Mouse (Mus musculus) forebrain, embryonic 12.5 days (tissue): ENCODE results near the gene Vmn2r41. TPM values are rescaled to one million over a fixed set of nuclear protein-coding genes. Genes with fewer than 3 reads are reported as not detected.
"Not testable (repeated sequence)": the region's sequence is repeated elsewhere in the genome, so short reads cannot be mapped to it uniquely, and the experiment has no call there.

Source experiments
- ATAC-seq: fragments of 200-750 bp; cut with Nextera tagmentation; 2 replicates; pipeline ENCODE4 v1.8.0; 2017; ENCODE audit warnings: moderate TSS enrichment; ENCODE audit not compliant: low FRiP score
- H3K27ac ChIP-seq: fragments of 300-500 bp; sonication (generic); 2 replicates; pipeline ENCODE4 v1.5.1; 2016; ENCODE audit warnings: mild to moderate bottlenecking
- H3K27me3 ChIP-seq: fragments of 300-500 bp; sonication (generic); 2 replicates; pipeline ENCODE4 v1.6.1; 2016; ENCODE audit warnings: mild to moderate bottlenecking
- H3K36me3 ChIP-seq: fragments of 300-500 bp; sonication (generic); replicated peaks from 2 replicates; pipeline ENCODE4 v1.6.1; 2016; ENCODE audit warnings: mild to moderate bottlenecking
- H3K4me1 ChIP-seq: fragments of 300-500 bp; sonication (generic); 2 replicates; pipeline ENCODE4 v1.6.1; 2016
- H3K4me2 ChIP-seq: fragments of 300-500 bp; sonication (generic); 2 replicates; pipeline ENCODE4 v1.6.1; 2016; ENCODE audit warnings: mild to moderate bottlenecking, moderate library complexity
- H3K4me3 ChIP-seq: fragments of 300-500 bp; sonication (generic); replicated peaks from 2 replicates; pipeline ENCODE4 v1.5.1; 2016; ENCODE audit warnings: mild to moderate bottlenecking
- H3K9ac ChIP-seq: fragments of 300-500 bp; sonication (generic); 2 replicates; pipeline ENCODE4 v1.6.1; 2016; ENCODE audit warnings: mild to moderate bottlenecking
- H3K9me3 ChIP-seq: fragments of 300-500 bp; sonication (generic); 2 replicates; pipeline ENCODE4 v1.6.1; 2016
- WGBS: fragments of 180-500 bp; shearing (Covaris S2); methylation state at CpG from one replicate; pipeline ENCODE4 v1.1.7; 2016; 5-methylcytosine and 5-hydroxymethylcytosine counted together
- polyA plus RNA-seq: library from polyadenylated mRNA; unstranded; fragments of >200 nt; fragmentation: Nextera tagmentation; extraction: Ambion mirVana; gene quantifications from 2 replicates; pipeline ENCODE4 v1.2.1, GENCODE M21; 2016

Gene Vmn2r41
- not detected in 2 replicates for polyA plus RNA-seq

DNA sequence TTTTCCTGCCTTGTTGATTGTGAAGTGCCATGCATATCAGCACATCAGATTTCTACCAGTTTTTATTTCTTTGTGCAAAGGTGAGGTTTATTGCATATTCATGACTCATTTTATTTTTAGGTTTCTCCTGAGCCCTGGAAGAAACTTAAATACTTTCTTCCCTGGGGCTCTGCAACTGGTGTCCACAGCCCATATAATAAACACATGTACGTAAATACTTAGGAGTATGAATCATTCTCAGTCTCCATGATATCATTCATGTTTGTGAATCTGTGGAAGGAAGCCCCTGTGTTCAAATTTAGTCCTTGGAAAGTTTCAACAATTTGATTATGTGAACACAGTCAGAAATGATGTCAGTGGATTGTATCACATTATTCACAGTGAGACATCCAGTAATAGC lies at the start of gene Vmn2r41:
Vmn2r41 (minus strand) TSS at position 101 of the 400 bp plus-strand sequence.
- not testable (repeated sequence) for H3K4me1 ChIP-seq, H3K4me3 ChIP-seq, H3K9me3 ChIP-seq, H3K27ac ChIP-seq, H3K27me3 ChIP-seq, H3K36me3 ChIP-seq, ATAC-seq, H3K4me2 ChIP-seq, H3K9ac ChIP-seq
- no CpG with 5 or more reads among the region's 1 CpGs for WGBS

DNA sequence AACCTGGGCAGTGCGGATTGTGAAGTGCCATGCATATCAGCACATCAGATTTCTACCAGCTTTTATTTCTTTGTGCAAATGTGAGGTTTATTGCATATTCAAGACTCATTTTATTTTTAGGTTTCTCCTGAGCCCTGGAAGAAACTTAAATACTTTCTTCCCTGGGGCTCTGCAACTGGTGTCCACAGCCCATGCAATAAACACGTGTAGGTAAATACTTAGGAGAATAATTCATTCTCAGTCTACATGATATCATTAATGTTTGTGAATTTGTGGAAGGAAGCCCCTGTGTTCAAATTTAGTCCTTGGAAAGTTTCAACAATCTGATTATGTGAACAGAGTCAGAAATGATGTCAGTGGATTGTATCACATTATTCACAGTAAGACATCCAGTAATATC lies 38.8 kb upstream of the Vmn2r41 start, which contains the start of gene Vmn2r42:
Vmn2r42 (minus strand) TSS at position 101 of the 400 bp plus-strand sequence.
- H3K9me3 ChIP-seq, H3K9ac ChIP-seq, H3K36me3 ChIP-seq, H3K4me3 ChIP-seq, ATAC-seq, H3K4me1 ChIP-seq, H3K27ac ChIP-seq, H3K27me3 ChIP-seq, H3K4me2 ChIP-seq: not testable (repeated sequence)
- whole genome bisulfite sequencing, result no CpG with 5 or more reads among the region's 2 CpGs

DNA sequence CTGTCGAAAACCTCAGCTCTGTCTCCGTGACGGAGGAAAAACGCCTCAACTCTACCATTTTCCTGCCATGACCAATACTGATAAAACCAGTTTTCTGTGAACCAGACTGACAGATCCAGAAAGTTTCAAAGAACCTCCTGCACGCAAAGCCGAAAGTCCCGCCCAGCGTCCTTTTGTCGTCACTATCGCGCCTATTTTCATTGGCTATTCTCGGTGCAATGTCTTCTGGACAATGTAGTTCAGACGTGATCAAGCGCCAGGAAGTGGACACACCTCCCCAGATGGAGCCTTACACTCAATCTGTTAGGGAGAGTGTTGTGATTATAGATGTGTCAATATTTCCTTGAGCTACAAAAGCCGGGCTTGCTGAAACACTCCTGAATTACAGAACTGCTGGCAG lies 68.6 kb downstream of the Vmn2r41 start:
- 39% methylated on average over 11 of the region's 15 CpGs for WGBS
- not testable (repeated sequence) for H3K9me3 ChIP-seq, H3K36me3 ChIP-seq, H3K27ac ChIP-seq, ATAC-seq, H3K4me3 ChIP-seq, H3K4me2 ChIP-seq, H3K4me1 ChIP-seq, H3K27me3 ChIP-seq, H3K9ac ChIP-seq

Other genes starting within 250 kb of the Vmn2r41 start
- not detected in 2 replicates for gene Vmn2r42, start 38.7 kb upstream of the Vmn2r41 start, polyA plus RNA-seq
- gene Vmn2r43, start 98.9 kb upstream of the Vmn2r41 start, polyA plus RNA-seq, result not detected in 2 replicates
- gene Vmn2r44, start 221.7 kb upstream of the Vmn2r41 start, polyA plus RNA-seq, result not detected in 2 replicates